Mouse (Mus musculus): ENCODE results near the gene Plac8.

DNA sequence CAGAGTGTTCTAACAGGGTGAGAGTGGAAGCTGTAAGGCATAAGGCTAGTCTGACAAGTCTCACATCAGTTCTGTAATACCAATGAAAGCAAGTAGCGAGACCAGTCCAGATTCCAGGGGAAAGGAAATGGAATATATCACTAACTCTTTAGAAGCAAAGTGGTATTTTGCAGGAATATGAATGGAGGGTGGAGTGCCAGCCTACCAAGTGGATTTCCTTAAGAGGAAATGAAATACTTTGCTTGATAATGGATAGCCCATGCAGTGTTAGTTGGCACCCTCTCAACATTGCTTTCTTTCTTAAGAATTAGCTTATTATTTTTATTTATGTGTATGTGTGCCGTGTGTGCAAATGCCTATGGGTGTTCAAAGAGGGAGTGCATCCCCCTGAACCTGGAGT, 51.8 kb downstream of the Plac8 start:
- TF ChIP-seq CTCF (IDR thresholded peaks at IDR 0.05; ENCODE audit: extremely low read depth, insufficient read length, insufficient replicate concordance, low read depth, low read length) (no peak), POLR2A (IDR thresholded peaks at IDR 0.05; ENCODE audit: low read depth, low read length) (no peak)
